Mouse (Mus musculus): Measurements from ENCODE around the gene Gm45234.

DNA sequence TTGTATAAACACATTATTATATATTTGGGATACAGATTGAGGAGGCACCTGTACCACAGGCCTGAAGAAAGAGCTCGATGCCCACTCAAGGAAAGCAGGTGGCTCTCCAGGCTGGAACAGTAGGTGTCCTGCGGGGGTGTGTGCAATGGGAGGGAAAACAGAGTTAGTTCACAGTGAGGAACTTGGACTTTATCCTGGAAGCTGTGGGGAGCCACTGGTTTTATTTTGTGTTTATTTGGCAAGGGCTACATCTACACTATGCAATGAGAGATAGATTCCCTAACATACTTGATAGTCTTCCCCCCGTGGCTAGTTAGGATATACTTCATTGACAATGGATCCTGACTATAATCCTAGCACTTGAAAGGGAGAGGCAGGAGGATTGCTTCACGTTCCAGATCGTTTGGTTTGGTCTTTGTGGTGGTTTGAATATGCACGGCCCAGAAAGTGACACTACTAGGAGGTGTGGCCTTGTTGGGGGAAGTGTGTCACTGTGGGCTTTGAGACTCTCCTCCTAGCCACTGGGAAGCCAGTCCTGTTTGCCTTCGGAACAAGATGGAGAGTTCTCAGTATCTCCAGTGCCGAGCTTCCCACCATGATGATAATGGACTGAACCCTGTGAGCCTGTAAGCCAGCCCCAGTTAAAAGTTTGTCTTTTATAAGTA, 31.1 kb upstream of the Gm45234 start:
- TF ChIP-seq POLR2A (IDR thresholded peaks at IDR 0.05; ENCODE audit: borderline replicate concordance, low read depth, low read length) (no peak), CTCF (IDR thresholded peaks at IDR 0.05; ENCODE audit: low read depth, low read length) (no peak)

All from bone marrow macrophage, adult 2 months (primary cell).